Mouse (Mus musculus) adrenal gland, adult 2 months (tissue): ENCODE data around the gene Smarca1. TPM values are rescaled to one million over a fixed set of nuclear protein-coding genes. Genes with fewer than 3 reads are reported as not detected.

Experiments
- DNase-seq: peaks from one replicate; pipeline ENCODE4 v3.0.0; 2021
- long read RNA-seq: library from polyadenylated mRNA; stranded (forward); transcript quantifications from one replicate; pipeline ENCODE4 v2.0.0, GENCODE M21; 2021
- polyA plus RNA-seq: library from polyadenylated mRNA; depleted of rRNA; stranded (reverse); fragments of >200 nt; gene quantifications from 2 replicates; pipeline ENCODE4 v1.2.3, GENCODE M21; 2012; rRNA removed
- total RNA-seq, 2 experiments: library from RNA; stranded (reverse); gene quantifications; 2 replicates each; pipeline ENCODE4 v1.2.3; 2021

The Smarca1 gene
- total RNA-seq (10 to 100 TPM; 19.2 to 49.3 TPM), polyA plus RNA-seq (4.6 and 5.6 TPM in 2 replicates)
- long read RNA-seq, full-length matches to known transcripts, result 4 of 28 reads
- long read RNA-seq, partial matches to known transcripts, result 11 of 28 reads
- long read RNA-seq, other reads (novel, unspliced or antisense), result 13 of 28 reads

DNA sequence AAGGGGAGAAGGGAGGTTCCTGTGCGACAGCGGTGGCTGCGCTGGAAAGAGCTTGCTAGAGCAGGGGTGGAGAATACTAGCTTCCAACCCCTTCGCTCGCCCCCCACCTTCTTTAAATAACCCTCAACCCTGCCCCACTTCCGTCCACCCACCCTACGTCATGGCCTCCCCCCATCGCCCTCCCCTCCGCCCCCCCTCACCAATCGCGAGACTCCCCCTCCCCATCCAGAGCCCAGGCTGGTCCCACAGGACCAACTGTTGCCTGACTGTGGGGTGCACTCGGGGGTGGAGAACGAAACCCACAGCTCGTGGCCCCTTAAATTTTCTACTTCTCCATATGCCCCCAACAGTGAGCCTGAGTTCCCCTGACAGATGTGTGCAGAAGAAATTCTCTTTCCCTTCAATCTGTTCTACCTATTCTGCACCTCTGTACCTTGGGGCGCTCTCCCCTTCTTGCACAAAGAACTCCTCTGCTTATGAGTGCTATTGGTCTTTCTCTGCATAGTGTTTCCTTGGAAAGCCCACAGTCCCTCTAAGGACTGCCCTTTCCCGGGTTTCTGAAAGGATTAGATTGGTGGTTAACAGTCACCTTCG, at the start of gene Smarca1:
Gene Smarca1 (minus strand): TSS at position 544 of the 594 bp plus-strand sequence.
- DNase-seq, result no peak

GRCm38 (mm10) chrX:47937740-47938139, 45.0 kb upstream of the Smarca1 start:
- no peak for DNase-seq

DNA sequence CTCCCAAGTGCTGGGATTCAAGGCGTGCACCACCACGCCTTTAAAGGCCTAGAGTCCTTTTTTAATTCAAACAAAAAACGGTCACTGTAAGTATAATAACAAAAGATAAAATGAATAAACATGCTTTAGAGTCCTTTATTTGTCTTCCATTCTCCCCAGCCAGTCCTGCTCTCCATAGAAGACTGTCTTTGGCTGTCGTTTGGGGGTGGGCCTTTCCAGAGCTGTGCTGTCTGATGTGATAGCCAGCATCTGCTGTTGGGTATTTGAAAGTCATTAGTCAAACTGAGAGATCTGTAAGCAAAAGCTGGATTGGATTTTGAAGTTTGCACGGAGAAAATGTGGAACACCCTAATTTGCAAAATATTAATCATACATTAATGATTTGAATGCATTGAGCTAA, 44.1 kb upstream of the Smarca1 start:
- no peak for DNase-seq

DNA sequence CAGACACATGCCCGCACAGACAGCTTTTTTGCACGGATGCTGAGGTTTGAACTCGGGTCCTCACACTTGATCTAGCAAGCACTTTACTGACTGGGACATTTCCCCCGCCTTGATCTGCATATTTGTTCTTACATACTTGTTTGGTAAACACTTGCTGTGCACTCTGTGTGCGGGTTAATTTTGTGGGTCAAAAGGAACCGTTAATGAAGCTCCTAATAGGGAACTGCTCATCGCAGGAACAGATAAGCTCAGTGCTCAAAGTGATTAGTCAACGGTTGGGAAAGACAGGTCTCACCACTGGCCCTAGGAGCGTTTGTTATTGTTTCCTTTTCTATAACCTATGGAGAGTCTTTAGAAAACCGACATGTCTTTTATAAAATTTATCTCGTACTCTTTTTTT, 41.6 kb upstream of the Smarca1 start:
- no peak for DNase-seq

DNA sequence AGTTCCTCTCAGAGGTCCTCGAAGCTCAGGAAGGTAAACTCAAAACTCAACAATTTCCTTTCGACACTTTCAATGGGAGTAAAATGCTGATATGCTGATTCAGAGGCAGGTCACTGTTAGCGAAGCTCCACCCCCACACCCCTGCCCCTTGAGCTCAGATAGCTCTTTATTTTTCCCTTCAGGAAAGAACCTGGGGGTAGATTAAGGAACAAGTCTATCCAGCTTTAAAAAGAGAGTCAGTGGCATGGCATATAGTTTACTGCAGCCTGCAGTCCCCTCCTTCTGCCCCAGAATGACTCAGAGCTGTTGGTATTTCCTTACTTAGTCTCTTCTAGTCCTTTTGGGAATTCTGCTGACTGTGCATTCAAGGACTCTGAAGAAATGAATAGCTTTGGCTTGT, 37.7 kb upstream of the Smarca1 start:
- DNase-seq, result no peak

GRCm38 (mm10) chrX:47927981-47928380, 35.2 kb upstream of the Smarca1 start:
- no peak for DNase-seq

- DNase-seq, result no peak
Measured at GRCm38 (mm10) chrX:47920541-47920940, 27.8 kb upstream of the Smarca1 start.

DNA sequence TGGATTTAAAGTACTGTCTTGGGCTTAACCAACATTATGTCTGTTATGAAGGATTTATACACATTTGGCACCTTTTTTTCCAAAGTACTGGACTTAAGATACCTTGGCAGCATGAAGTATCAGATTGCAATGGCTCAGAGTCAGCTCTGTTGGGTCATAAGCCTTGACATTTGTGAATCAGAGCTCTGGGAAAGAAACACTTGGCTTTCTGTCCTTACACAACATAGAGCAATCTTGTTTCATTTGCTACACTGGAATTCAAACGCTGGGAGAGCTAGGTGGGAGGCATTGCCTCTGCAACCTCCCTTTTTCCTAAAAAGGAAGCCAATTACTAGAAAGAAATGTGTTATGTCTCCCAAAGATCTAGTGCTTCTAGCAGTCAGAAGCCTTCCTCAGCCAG, 24.1 kb upstream of the Smarca1 start:
- peak; percentile 53 for DNase-seq

- DNase-seq, result peak; percentile 26
Measured at GRCm38 (mm10) chrX:47913543-47913938, 20.8 kb upstream of the Smarca1 start.

GRCm38 (mm10) chrX:47912904-47913542, 20.2 kb upstream of the Smarca1 start:
- peak; percentile 36 for DNase-seq

DNA sequence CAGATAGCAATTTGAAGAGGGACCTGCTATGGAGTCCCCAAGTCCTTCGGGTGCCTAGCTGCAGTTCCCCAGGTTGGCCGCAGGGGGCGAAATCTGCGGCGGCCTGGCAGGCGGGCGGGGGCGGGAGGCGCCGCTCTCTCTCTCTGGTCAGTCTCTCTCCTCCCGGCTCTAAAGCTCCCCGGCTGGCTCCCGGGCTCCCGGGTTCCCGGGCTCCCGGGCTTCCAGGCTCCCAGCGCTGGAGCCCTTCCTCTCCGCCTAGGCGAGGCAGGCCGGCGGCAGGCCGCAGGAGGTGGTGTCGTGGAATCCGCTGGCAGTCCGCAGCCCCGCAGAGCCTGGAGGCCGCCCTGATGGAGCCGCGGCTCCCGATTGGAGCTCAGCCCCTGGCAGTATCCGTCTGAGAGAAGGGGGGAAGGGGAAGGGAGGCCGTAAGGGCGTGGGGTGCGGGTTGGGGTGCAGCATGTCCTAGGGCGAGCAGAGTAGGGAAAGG, 19.6 kb upstream of the Smarca1 start, which contains the start of gene Ocrl:
Gene Ocrl (plus strand): TSS at position 82 of the 487 bp plus-strand sequence.
- DNase-seq, result peak; percentile 85

DNA sequence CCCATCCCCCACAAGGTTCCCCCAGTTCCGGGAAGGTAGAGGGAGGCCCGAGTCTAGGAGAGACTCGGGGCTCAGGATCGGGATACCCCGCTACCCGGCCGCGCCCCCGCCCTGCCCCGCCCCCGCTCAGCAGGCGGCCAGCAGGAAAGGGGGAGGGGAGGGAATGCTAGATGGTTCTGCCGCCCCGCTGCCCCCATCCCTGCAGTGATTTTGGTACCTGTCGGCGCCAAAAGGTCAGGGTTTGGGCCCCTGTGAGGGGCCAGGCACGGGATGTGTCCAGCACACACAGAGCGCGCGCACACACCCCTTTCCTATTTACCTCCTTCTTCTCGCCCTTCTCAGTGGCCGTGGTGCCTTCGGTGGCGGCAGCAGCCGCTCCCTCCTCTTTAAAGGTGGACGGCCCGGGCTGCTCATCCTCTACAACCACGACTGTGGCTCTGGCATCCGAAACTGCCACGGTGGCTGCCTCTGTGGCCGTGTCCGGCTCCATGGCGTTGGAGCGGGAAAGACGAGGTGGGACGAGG, 805 bp downstream of the Smarca1 start:
- peak; percentile 35 for DNase-seq

GRCm38 (mm10) chrX:47891243-47891906, 1.4 kb downstream of the Smarca1 start:
- no peak for DNase-seq

- DNase-seq, result no peak
Measured at GRCm38 (mm10) chrX:47887401-47887800, 5.4 kb downstream of the Smarca1 start.

- no peak for DNase-seq
Measured at GRCm38 (mm10) chrX:47882813-47883212, 10.0 kb downstream of the Smarca1 start.

DNA sequence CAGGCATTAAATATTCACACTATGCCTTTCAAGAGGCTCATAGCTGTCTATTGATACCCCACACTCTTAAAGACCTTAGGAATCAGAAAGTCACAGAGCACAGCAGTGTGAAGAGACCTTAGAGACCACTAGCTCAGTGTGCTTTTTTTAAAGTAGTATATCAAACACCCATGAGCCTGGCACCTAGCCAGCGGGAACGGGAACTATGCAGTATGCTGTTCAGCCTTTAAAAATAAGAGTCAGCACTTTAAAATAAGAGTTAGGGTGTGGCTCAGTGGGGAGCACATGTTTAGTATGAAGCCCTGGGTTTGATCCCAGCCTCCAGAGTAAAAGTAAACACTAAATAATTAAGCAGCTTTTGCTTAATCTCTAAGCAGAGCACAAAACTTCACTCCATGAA, 12.7 kb downstream of the Smarca1 start:
- DNase-seq, result peak; percentile 12

GRCm38 (mm10) chrX:47858544-47858943, 34.2 kb downstream of the Smarca1 start:
- DNase-seq, result no peak

- no peak for DNase-seq
Measured at GRCm38 (mm10) chrX:47835835-47836195, 57.0 kb downstream of the Smarca1 start.

DNA sequence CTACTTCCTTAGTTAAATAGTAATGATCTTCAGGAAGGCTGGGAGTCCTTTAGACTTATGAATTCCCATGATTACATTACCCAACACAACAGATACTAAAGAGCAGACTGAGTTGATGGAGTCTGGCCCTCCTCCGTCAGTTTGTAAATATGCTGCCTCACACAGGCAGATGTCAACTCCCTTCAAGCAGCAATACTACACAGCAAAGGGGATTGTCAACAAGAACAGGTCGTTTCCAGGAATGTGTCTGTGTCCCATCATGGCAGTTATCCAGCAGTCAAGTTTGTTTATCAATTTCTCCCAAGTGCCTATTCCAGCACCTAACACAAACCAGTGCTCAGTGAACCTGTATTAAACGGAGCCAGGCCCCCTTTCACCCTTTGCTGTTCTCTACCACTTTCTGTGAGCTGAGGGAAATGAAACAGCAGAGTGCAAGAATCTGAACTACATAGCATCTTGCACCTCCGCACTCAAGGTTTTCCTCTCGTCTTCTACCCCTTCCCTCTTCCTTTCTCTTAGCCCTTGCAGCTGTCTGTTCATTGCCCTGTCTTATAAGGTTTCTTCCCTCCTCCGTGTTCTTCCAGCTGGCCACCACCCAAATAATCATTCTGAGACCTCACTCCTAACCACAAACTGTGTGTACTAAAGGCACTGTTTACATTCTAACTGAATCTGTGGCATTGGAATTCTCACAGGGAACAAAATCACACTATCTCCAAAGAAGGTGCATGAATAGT, 57.5 kb downstream of the Smarca1 start:
- DNase-seq, result no peak

GRCm38 (mm10) chrX:47833431-47833830, 59.3 kb downstream of the Smarca1 start:
- no peak for DNase-seq

GRCm38 (mm10) chrX:47820566-47820965, 72.2 kb downstream of the Smarca1 start:
- no peak for DNase-seq

GRCm38 (mm10) chrX:47808717-47809116, 84.1 kb downstream of the Smarca1 start:
- DNase-seq, result no peak
